Mouse (Mus musculus): Measurements from ENCODE around the gene Gpc6. TPM values are rescaled to one million over a fixed set of nuclear protein-coding genes. Genes with fewer than 3 reads are reported as not detected.

Gene Gpc6
- polyA plus RNA-seq, 1 experiment from 2014 or later, result 66.2 TPM

- Histone ChIP-seq H3K27me3 (no peaks in the 10 kb centered on the region), H3K36me3 (no peaks in the 10 kb centered on the region), H3K27ac (no peak overlapping the region), H3K4me1 (peaks cover 4% of the 10 kb centered on the region; the same call in 1 of the 2 replicates), H3K9ac (no peak overlapping the region), H3K4me3 (replicated peaks) (no peak overlapping the region), H3K9me3 (replicated peaks) (no peaks in the 10 kb centered on the region), H3K4me2 (no peak overlapping the region)
- no peak for ATAC-seq (replicated peaks; ENCODE audit: low FRiP score)
- WGBS, result 92% methylated on average over 7 of the region's 7 CpGs
Measured at GRCm38 (mm10) chr14:117768697-117769096, 843.6 kb downstream of the Gpc6 start.

DNA sequence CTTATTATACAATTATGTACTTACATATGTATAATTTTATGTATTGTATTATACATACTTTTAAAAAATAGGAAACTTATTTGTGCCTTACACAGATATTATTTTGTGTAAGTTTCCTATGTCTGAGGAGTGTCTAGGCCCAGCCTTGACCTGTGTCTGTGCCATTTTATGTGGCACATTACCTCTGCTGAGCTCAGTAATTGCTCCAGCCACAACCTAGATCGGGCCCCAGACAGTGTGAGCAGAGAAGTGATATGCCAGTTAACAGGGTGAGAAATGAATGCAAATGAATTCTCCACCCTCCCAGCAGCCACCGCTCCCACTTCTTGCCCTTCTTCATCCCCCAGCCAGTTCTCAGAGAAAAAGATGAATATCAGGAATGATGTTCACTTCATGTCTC, 848.3 kb downstream of the Gpc6 start:
- no peaks in the 10 kb centered on the region for H3K36me3 ChIP-seq
- no peak overlapping the region for H3K4me3 ChIP-seq (replicated peaks)
- no peaks in the 10 kb centered on the region for H3K27me3 ChIP-seq
- H3K9me3 ChIP-seq (replicated peaks), result no peaks in the 10 kb centered on the region
- 75% methylated on average over 2 of the region's 2 CpGs for WGBS
- no peak overlapping the region for H3K27ac ChIP-seq
- H3K9ac ChIP-seq, result no peak overlapping the region
- H3K4me2 ChIP-seq, result no peak overlapping the region
- ATAC-seq (replicated peaks; ENCODE audit: low FRiP score), result no peak
- H3K4me1 ChIP-seq, result peaks cover 5% of the 10 kb centered on the region; the same call in 1 of the 2 replicates

GRCm38 (mm10) chr14:117777866-117778500, 852.9 kb downstream of the Gpc6 start:
- ATAC-seq (replicated peaks; ENCODE audit: low FRiP score), result no peak
- 84% methylated on average over 13 of the region's 13 CpGs for WGBS
- H3K36me3 ChIP-seq, result no peaks in the 10 kb centered on the region
- H3K4me2 ChIP-seq, result no peak overlapping the region
- H3K4me1 ChIP-seq, result peaks cover 5% of the 10 kb centered on the region; the same call in 1 of the 2 replicates
- H3K9ac ChIP-seq, result no peak overlapping the region
- no peaks in the 10 kb centered on the region for H3K9me3 ChIP-seq (replicated peaks)
- no peaks in the 10 kb centered on the region for H3K27me3 ChIP-seq
- H3K4me3 ChIP-seq (replicated peaks), result no peak overlapping the region
- no peak overlapping the region for H3K27ac ChIP-seq

DNA sequence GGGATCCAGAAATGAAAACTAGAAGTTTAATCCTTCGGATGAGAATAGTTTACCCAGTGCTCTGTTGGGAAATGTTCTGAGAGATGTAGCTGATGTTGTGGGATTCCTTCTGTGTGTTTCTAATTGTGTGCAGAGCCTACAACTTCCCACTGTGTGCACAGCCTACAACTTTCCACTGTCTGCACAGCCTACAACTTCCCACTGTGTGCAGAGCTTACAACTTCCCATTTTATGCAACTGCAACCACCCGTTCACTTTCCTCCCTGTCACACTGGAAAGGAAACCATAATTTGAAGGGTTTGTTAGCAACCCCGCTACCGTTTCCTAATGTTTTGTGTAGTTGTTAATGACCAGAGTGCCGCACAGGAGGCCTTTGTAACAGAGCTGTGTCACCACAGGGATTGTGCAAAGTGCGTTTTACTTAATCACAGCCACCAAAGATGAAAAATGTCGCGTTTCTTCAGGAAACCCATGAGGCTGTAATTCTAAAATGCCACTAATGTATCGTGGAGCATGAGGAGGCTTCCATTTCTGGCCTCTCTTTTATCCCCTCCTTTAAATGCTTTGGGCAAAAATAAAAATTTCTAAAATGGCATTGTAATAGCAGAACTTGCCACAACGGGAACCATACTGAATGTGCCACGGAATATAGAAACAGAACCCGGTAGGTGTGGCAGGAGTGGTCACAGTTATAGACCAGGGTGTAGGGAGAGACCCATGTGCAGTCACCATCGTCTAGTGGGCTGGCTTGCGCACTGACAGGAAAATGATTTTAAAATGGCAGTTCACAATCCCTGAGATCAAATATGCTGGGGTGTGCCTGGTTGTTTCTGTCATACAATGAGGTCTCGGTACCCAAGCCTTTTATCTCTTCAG, 853.7 kb downstream of the Gpc6 start:
- Histone ChIP-seq H3K27ac (no peak overlapping the region), H3K36me3 (no peaks in the 10 kb centered on the region), H3K9ac (no peak overlapping the region), H3K4me1 (peaks cover under 1% of the 10 kb centered on the region; the same call in 1 of the 2 replicates), H3K9me3 (replicated peaks) (no peaks in the 10 kb centered on the region), H3K4me2 (no peak overlapping the region), H3K27me3 (no peaks in the 10 kb centered on the region), H3K4me3 (replicated peaks) (no peak overlapping the region)
- ATAC-seq (replicated peaks; ENCODE audit: low FRiP score), result no peak
- WGBS, result 79% methylated on average over 15 of the region's 15 CpGs

DNA sequence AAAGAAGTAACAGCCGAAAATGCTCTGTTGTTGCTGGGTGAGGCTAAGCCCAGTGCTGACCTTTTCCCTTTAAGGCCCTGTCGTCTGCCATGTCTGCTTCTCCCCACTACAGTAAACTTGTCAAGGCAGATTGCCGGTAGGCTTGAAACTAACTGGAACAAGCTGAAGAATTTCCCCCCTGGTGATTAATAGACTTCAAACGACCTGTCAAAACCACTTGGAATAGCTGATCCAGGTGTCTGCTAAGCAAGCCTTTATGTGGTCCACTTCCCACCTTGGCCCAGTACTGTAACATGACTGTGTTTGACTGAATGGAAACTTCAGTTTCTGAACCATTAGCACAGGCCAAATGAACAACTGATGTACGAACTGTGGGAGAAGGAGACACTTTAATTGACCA, 856.6 kb downstream of the Gpc6 start:
- peaks cover 13% of the 10 kb centered on the region for H3K4me1 ChIP-seq
- no peaks in the 10 kb centered on the region for H3K36me3 ChIP-seq
- WGBS, result 44% methylated on average over 5 of the region's 5 CpGs
- no peaks in the 10 kb centered on the region for H3K27me3 ChIP-seq
- no peak overlapping the region for H3K4me2 ChIP-seq
- H3K9me3 ChIP-seq (replicated peaks), result no peaks in the 10 kb centered on the region
- H3K4me3 ChIP-seq (replicated peaks), result no peak overlapping the region
- no peak overlapping the region for H3K27ac ChIP-seq
- H3K9ac ChIP-seq, result no peak overlapping the region
- ATAC-seq (replicated peaks; ENCODE audit: low FRiP score), result no peak

DNA sequence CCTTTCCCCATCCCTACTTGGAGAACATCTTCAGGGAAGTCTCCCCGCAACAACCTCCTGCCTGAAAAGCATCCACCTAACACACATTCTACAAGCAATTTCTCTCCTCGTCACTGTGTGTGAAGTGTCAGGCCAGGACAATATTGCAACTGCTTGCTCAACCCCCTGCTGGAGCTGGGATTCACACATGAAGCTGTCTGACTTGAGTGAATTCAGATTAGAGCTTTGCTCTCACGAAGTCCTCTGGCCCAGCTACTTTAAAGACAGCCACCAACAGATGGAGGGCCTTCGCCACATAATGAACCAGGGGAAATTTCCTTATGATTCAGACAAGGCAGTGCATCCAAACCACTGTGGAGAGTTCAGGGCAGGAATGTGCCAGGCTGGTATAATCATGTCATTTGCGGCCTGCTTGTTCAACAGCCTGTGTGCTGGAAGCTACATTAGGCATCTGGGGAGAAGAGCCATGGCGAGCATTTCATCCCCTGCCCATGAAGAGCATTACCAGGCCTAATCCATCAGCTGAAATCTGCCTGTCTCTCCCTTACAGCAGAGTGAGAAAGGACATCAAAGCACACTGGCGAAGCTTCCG, 858.7 kb downstream of the Gpc6 start:
- 80% methylated on average over 8 of the region's 8 CpGs for WGBS
- Histone ChIP-seq H3K9ac (no peak overlapping the region), H3K36me3 (no peaks in the 10 kb centered on the region), H3K9me3 (replicated peaks) (no peaks in the 10 kb centered on the region), H3K4me1 (peaks cover 17% of the 10 kb centered on the region), H3K4me2 (no peak overlapping the region), H3K27me3 (no peaks in the 10 kb centered on the region), H3K4me3 (replicated peaks) (no peak overlapping the region), H3K27ac (no peak overlapping the region)
- no peak for ATAC-seq (replicated peaks; ENCODE audit: low FRiP score)

DNA sequence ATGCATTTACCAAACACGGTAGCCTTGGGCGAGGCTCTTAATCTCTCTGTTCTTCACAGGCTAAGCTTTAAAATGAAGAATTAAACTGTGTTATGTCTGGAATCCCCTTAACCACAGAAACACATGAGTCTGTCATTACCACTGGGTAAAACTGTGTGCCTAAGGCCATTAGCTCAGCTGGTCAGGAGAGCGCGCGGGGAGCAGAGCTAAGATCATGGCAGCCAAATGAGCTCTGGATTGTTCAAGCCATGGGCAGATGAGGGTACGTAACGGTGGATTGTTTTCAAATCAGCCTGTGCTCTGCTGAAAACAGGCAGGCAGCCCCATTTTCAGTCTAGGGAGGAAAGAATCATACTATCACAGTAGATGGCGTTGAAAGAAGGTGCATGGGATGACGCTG, 859.8 kb downstream of the Gpc6 start:
- Histone ChIP-seq H3K9me3 (replicated peaks) (no peaks in the 10 kb centered on the region), H3K4me3 (replicated peaks) (no peak overlapping the region), H3K4me1 (peaks cover 17% of the 10 kb centered on the region), H3K36me3 (no peaks in the 10 kb centered on the region), H3K4me2 (no peak overlapping the region), H3K27me3 (no peaks in the 10 kb centered on the region), H3K27ac (no peak overlapping the region), H3K9ac (no peak overlapping the region)
- whole genome bisulfite sequencing, result 90% methylated on average over 9 of the region's 9 CpGs
- no peak for ATAC-seq (replicated peaks; ENCODE audit: low FRiP score)

GRCm38 (mm10) chr14:117785507-117786085, 860.5 kb downstream of the Gpc6 start:
- Histone ChIP-seq H3K4me2 (no peak overlapping the region), H3K4me1 (peaks cover 17% of the 10 kb centered on the region), H3K36me3 (no peaks in the 10 kb centered on the region), H3K9ac (no peak overlapping the region), H3K4me3 (replicated peaks) (no peak overlapping the region), H3K27me3 (no peaks in the 10 kb centered on the region), H3K27ac (no peak overlapping the region), H3K9me3 (replicated peaks) (no peaks in the 10 kb centered on the region)
- 62% methylated on average over 15 of the region's 15 CpGs for WGBS
- peak; percentile 46; the same call in 1 of the 2 replicates for ATAC-seq (replicated peaks; ENCODE audit: low FRiP score)

- Histone ChIP-seq H3K27ac (no peak overlapping the region), H3K27me3 (no peaks in the 10 kb centered on the region), H3K9ac (no peak overlapping the region), H3K4me1 (peaks cover 17% of the 10 kb centered on the region), H3K4me2 (peak overlapping the region; percentile 33), H3K36me3 (no peaks in the 10 kb centered on the region), H3K9me3 (replicated peaks) (no peaks in the 10 kb centered on the region), H3K4me3 (replicated peaks) (0 out of 2 replicates have a peak overlapping the region, but pooled peaks have one; percentile 9)
- no peak for ATAC-seq (replicated peaks; ENCODE audit: low FRiP score)
- WGBS, result 54% methylated on average over 7 of the region's 7 CpGs
Measured at GRCm38 (mm10) chr14:117786647-117787046, 861.5 kb downstream of the Gpc6 start.

DNA sequence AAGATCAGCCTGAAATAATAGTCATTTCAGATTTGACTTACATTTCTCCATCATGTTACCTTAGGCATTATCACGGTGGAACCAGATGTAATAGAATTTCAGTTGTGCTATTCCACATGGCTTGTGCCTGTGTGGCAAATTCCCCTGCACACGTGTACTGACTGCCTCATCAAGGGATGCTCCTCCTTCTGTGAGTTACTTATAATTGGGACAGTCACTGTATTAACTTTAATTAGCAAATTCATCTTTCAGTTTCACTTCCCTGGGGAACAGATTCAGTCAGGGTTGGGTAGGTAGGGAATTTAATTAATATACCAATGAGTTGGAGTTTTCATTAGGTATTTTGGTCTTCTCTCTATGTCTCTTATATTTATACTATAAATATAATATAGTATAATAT, 869.8 kb downstream of the Gpc6 start:
- Histone ChIP-seq H3K27ac (no peak overlapping the region), H3K4me2 (no peak overlapping the region), H3K9me3 (replicated peaks) (no peaks in the 10 kb centered on the region), H3K4me3 (replicated peaks) (no peak overlapping the region), H3K36me3 (no peaks in the 10 kb centered on the region), H3K4me1 (no peaks in the 10 kb centered on the region), H3K27me3 (no peaks in the 10 kb centered on the region), H3K9ac (no peak overlapping the region)
- WGBS, result 90% methylated on average over 2 of the region's 2 CpGs
- no peak for ATAC-seq (replicated peaks; ENCODE audit: low FRiP score)

- Histone ChIP-seq H3K4me2 (no peak overlapping the region), H3K4me1 (no peaks in the 10 kb centered on the region), H3K9me3 (replicated peaks) (no peaks in the 10 kb centered on the region), H3K27ac (no peak overlapping the region), H3K36me3 (no peaks in the 10 kb centered on the region), H3K9ac (no peak overlapping the region), H3K27me3 (no peaks in the 10 kb centered on the region), H3K4me3 (replicated peaks) (no peak overlapping the region)
- no peak for ATAC-seq (replicated peaks; ENCODE audit: low FRiP score)
- 78% methylated on average over 5 of the region's 5 CpGs for WGBS
Measured at GRCm38 (mm10) chr14:117796661-117797060, 871.5 kb downstream of the Gpc6 start.

DNA sequence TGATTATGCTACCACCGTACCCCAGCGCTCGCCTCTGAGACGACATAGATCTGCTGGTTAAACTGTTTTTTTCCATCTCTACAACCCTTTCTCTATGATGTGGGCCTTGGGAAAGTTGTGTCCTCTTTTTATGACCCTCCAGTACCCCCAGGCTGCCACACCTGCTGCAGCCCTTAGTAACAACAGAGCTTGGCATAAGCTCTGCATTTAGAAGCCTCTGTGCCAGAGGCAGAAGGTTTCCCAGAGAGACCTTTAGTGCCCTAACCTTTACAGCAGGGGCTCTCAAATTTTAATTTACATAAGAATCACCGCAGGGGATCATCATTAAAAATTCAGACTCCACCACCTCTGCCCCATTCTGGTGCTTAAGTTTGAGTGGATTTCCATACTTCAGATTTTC, 875.3 kb downstream of the Gpc6 start:
- Histone ChIP-seq H3K4me2 (no peak overlapping the region), H3K9ac (no peak overlapping the region), H3K27ac (no peak overlapping the region), H3K36me3 (no peaks in the 10 kb centered on the region), H3K9me3 (replicated peaks) (no peaks in the 10 kb centered on the region), H3K4me1 (peaks cover 9% of the 10 kb centered on the region), H3K4me3 (replicated peaks) (no peak overlapping the region), H3K27me3 (no peaks in the 10 kb centered on the region)
- WGBS, result 86% methylated on average over 5 of the region's 5 CpGs
- no peak for ATAC-seq (replicated peaks; ENCODE audit: low FRiP score)
